Mouse (Mus musculus) heart, postnatal 0 days (tissue): ENCODE measurements at regions not wholly inside any gene's neighbourhood (a gene's known extent, or its start where the extent isn't known, plus 50 kb on each side); places are given as distances from the start of the nearest gene placed in this dataset.

Source experiments
- CTCF ChIP-seq: IDR thresholded peaks from 2 replicates; pipeline ENCODE4 v1.5.1; 2016; ENCODE audit warnings: antibody characterized with exemption, control low read depth, low read depth
- EP300 ChIP-seq: IDR thresholded peaks from 2 replicates; pipeline ENCODE4 v1.6.1; 2016; ENCODE audit warnings: antibody characterized with exemption, low read depth

DNA sequence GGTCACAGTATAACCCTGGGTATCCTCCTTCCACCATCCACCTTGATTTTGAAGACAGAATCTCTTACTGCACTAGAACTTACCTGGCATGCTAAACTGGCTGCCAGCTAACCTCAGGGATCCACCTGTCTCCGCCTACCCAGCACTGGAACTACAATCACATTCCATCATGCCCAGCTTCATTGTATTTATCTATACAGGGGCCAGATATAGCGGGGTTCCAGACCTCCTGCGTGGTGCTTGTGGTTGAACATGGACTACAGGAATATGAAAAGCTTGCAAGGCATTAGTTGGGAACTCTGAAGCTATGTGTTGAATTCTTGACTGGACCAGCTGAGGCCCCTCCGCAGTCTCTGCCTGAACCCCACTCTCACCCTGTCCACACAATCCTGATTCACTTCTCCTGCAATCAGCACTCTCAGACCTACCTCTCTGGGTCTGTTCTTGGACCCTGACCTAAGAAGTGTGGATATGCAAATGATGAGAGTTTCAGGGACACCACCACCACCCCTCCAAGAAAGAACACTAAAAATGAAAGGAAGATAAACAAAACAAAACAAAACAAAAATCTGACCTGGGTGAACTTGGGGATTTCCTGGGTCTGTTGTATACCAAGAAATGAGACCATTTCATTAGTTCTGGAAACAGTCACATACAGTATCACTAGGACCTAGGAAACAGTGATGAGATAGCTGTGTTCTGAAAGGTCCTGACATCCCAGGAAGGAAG is 216.4 kb upstream of the Hs6st1 start:
- TF ChIP-seq CTCF (no peak), EP300 (no peak)
